Mouse (Mus musculus): Measurements from ENCODE around the gene Oip5. TPM values are rescaled to one million over a fixed set of nuclear protein-coding genes. Genes with fewer than 3 reads are reported as not detected.
"Not testable (repeated sequence)": the region's sequence is repeated elsewhere in the genome, so short reads cannot be mapped to it uniquely, and the experiment has no call there.

Oip5 gene
- 1 to 10 TPM; 1.6 to 1.7 TPM for total RNA-seq (2021)

DNA sequence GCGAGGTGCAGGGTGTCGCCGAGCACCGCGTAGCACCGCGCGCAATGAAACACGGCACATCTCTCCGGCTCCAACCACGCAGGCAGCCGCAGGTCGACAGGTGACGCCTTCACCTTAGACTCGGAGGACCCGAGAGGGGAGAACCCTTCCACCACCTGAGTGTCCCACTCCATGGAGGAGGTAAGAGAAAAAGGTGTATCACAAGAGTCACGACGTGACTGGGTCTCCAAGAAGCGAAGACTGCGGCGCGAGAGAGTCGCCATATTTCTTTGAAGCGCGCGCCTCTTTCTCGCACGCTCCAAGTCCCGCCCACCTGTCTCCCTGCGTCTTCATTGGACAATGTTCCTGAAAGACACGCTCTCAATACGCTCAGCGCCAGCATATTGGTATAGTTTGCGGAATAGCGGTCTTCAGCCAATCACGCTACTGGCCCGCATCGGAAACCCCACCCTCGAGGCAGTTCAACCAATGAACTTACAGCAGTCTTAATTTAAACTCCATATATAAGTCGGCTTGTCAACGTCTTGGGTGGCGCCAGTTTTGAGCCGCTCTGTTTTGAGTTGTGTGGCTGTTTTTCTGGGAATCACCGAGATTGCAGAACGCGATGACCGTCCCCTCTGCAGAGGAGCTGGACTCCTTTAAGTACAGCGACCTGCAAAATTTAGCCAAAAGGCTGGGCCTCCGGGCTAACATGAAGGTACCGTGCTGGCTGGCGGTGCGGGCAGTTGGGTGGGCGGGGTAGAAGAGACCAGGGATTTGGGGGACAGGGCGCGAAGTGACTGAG is at the start of gene Oip5, which contains the start of gene Nusap1:
Oip5 (minus strand) TSS at position 271 of the 784 bp plus-strand sequence.
Nusap1 (plus strand) TSS at position 100 of the 784 bp plus-strand sequence.
- peak; percentile 89 to 91 for DNase-seq (ENCODE audit: low spot score in 2 of 2)
- intact Hi-C loops (cut with DNase I): no loop called here

DNA sequence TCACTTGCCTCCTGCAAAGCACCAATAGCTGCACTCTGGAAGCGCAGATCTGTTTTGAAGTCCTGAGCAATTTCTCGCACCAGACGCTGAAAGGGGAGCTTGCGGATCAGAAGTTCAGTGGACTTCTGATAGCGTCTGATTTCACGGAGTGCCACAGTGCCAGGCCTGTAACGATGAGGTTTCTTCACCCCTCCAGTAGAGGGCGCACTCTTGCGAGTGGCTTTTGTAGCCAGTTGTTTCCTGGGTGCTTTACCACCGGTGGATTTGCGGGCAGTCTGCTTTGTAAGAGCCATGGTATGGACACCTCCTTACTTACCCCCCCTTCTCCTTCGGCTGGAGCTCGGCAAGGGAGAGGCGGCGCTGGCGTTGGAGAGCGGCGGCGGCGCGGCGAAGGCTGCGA is 47.5 kb upstream of the Oip5 start:
- intact Hi-C loops (cut with DNase I); DNase-seq (ENCODE audit: low spot score in 2 of 2): not testable (repeated sequence)

DNA sequence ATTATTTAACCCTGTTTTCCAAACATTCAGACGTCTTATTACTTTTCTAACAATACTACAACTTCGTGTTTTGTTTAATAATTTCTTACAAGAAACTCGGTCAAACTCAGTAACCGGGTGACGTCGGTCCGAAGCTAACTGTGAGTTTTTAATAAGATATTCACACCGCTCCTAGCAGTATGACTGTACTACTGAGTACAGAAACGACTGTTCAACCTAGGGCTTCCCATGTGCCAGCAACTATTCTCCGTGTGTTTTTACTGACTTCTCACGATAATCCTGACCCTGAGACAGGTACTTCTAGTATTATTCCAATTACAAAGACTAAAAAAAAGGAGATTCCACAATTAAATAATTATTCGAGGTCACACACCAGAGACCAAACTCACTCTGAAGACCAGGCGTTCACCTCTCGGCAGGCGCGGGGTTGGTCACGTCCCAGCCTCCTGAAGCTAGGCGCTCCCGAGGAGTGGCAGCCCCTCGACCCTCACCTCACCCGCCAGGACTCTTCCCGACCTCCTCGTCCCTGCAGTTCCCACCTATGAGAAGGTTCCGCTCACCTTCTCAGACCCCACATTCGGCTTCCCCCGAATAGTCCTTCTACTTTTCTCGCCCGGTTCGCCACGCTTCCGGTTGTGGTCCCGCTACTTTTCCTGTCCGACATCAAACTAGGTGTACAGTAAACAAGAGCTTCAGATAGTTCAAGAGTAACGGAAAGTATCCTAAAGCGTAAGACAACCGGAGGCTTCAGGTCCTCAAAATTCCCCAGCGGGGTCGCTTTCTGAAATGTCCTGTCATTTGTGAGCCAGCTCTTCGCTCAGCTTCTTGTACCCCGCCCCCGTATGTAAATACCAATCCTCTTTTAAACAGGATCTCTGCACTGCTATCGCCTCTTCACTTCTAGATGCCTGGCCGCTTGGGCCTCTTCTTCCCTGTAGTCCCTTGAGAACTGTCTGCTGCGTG is 44.2 kb upstream of the Oip5 start, which contains the start of gene Ndufaf1:
Ndufaf1 (minus strand) TSS at position 608 of the 963 bp plus-strand sequence.
- intact Hi-C loops (cut with DNase I): no loop called here
- DNase-seq (ENCODE audit: low spot score in 2 of 2): peak; percentile 83 to 85

DNA sequence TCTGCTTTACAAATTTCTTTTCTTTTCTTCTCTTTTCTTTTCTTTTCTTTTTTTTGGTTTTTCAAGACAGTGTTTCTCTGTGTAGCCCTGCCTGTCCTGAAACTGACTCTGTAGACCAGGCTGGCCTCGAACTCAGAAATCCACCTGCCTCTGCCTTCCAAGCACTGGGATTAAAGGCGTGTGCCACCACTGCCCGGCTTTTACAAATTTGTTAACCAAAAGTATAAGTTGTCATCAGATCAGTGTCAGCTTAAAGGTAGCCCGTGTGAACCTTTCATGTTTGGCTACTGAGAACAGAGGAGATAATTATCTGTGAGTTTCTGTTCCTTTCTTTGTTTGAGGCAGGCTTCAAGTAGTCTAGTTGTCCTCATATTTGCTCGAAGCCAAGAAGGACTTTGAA is 26.0 kb upstream of the Oip5 start:
- intact Hi-C loops (cut with DNase I): no loop called here
- DNase-seq (ENCODE audit: low spot score in 2 of 2): no peak

DNA sequence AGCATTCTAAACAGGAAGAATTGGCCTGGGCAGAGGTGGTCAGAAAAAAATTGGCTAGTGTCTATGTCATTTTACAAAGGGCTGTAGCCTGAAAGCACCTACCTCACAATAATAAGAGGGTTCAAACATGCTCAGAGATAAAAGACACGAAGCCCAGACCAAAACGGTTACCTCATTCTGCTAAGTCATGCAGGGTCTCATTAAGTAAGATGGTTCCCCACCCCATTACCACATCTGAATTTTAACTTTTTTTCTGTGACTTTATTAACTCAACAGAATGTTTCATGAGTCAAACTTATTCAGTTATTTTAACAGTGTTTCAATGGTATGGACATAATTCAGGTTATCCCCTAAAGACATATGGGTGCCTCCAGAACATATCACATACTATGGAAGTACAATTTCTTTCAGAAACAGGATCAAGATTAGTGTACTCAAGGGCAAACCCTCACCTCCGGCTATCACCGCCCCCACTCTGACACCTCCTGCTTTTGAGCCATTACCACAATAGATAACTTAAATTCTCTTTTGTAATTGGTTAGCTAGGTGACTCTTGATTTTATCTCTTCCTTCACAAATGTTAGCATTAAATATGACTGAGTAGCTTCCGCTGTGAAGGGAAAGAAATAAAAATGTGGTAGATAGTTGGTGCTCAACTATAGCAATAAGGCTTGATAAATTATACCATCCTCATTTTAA is 23.1 kb upstream of the Oip5 start:
- DNase-seq (ENCODE audit: low spot score in 2 of 2): no peak
- intact Hi-C loops (cut with DNase I): no loop called here

DNA sequence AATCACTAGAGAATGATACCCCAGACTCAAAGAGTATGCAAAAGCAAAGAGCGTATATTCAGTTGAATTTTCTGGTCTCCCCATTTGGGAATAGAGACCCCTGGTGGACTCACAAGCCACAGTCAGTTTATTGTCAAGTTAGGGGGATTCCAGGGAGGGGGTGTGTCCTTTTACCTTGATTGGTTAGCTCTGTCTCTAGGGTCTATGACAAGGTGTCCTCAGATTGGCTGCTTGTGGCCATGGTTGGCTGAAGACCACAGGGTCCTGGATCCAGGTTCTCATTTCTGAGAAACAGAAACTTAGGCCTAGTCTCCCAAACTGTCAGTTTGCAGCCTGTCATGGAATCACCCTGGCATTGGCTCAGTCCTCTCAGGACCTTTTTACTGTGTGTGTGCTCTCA is 18.5 kb upstream of the Oip5 start:
- DNase-seq (ENCODE audit: low spot score in 2 of 2): no peak
- intact Hi-C loops (cut with DNase I): no loop called here

DNA sequence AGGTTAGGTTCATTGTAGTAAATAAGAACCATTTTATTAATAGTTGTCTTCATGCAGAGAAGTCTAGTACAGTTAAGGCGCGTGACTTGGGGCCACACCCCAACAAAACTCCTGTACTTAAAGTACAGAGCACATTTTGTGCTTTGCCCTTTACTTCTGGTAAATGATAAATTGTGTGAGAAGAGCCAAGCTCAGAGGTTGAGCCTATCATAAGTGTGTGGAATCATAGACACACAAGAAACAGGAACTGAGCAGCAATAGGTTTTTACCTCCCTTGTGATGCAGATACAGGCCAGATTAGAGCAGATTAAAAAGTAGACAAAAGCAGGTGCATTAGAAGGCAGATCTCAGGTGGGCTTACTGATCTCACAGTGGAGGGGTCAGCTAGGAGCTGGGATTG is 3.0 kb upstream of the Oip5 start:
- intact Hi-C loops (cut with DNase I): no loop called here
- no peak for DNase-seq (ENCODE audit: low spot score in 2 of 2)

DNA sequence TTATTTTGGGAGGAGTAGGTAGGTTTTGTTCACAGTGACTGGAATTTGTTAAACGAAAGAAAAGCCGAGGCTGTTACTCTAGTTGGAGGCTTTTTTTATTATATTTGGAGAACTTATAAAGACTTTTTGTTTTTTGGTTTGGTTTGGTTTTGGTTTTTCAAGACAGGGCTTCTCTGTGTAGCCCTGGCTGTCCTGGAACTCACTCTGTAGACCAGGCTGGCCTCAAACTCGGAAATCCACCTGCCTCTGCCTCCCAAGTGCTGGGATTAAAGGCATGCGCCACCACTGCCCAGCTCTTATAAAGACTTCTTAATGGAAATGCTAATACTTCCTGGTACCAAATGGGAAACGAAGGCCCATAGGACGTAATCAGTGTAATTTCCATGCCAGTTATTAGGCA is 733 bp upstream of the Oip5 start:
- intact Hi-C loops (cut with DNase I); DNase-seq (ENCODE audit: low spot score in 2 of 2): not testable (repeated sequence)

DNA sequence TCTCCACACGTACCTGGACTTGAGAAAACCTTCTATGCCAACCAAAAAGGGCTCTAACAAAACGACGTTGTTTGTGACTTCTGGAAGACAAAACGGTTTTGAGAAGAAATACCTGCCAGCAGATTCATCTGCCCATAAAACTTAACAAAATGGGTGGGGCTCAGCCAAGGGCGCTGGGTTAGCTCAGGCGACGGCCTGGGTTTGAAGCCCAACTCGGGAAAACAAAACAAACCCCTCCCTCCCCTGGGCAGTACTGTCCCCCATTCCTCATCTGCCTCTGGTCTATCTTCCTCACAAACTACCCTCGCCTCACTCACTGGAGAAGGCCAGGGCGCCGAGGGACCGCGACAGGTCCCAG is 449 bp downstream of the Oip5 start:
- intact Hi-C loops (cut with DNase I): no loop called here
- DNase-seq (ENCODE audit: low spot score in 2 of 2): no peak

DNA sequence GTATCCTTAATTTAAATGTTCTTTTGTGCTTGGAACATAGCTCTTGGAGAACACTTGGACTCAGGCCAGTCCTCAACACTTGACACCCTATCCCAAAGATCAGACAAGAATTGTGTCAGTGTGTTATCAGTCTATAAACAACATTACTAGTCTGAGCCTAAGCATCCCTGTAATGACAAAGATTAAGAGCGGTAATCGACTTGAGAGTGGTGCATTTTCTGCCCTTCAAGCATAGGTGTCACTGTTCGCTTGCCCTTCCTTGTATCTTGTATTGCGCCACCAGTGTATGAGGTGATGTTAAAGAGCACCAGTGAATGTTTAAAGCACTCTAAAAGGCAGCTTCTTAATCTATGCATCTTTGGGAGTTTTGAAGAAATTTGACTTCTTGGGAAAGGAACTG is 11.2 kb downstream of the Oip5 start:
- intact Hi-C loops (cut with DNase I): no loop called here
- DNase-seq (ENCODE audit: low spot score in 2 of 2): no peak

DNA sequence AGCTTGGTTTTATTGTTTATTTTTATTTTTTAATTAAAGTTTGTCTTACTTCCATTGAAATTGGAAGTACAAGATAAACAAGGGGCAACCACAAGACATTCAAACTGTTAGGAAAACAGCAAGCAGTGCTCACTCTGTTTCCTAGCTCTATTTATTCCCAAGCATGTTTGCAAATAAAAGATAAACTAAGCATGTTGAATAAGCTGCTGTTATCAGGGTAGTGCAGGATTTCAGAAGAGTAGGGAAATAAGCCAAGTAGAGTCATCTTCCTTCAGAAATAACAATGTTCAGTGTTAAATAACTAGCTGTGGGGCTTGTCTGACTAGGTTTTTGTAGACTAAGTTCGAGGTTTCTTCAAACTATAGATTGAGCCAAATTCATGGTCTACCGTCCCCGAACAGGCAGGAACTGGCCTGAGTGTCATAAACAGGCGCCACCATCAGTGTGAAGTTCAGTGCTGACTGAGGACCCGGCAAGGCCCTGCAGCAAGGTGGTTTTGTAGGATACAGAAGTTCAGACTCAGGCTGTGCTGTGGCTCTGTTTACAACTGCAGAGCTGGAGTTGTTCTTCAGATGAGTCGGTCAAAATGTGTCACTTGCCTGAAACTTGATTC is 12.8 kb downstream of the Oip5 start:
- DNase-seq (ENCODE audit: low spot score in 2 of 2): no peak
- intact Hi-C loops (cut with DNase I): no loop called here

DNA sequence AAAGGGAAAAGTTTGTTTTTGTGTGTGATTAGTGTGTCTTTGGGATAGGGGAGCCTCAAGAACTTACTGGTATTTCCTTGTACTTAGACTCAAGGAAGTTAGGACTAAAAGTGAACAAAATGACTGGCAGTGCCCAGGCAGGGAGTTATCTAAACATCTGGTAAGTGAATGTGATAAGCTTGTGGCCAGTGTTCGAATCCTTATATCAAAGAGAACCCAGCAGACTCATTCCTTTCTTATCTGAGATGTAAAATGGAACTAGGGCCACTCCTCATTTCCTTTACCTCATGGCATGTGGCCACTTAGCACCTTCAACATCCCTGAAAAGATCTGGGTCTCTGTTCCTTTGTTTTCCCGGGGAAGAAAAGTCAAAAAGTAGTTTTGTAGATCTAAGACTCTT is 14.4 kb downstream of the Oip5 start:
- intact Hi-C loops (cut with DNase I): no loop called here
- no peak for DNase-seq (ENCODE audit: low spot score in 2 of 2)

DNA sequence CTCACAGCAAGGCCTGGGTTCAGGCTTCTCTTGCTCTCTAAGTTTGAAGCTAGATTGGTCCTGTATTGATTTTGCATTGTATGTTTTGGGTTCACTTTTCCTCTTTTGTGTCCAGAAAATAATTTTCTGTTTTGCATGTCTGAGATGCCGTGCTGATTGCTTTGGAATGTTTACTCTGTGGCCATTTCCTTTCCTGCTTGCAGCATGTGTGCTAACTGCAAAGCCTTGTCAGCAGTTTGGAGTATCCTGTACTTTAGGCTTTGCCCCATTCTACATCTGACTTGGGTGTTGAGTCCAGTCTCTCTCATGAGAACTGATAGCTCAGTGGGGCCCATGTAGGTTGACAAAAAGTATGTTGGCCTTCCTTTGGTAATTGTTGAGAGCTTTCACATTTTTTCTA is 15.8 kb downstream of the Oip5 start:
- intact Hi-C loops (cut with DNase I): no loop called here

DNA sequence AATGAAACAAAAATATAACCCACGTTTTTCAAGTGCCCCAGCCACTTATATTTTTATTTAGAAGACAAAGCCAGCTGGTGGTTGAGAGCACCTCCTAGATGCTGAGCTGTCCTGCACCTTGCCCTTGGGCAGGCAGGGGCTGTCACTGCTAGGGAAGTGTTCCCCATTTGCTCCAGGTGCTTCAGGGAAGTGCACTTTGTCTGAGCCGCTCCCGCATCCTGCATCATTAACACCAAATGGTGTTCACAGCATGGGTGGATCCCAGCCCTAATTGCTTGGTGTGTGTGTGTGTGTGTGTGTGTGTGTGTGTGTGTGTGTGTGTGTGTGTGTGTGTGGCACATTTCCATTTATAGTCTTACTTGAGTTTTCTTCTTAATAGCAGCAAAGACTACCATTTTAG is 16.7 kb downstream of the Oip5 start:
- DNase-seq (ENCODE audit: low spot score in 2 of 2): peak in 1 of 2 experiments; percentile 16
- intact Hi-C loops (cut with DNase I): not testable (repeated sequence)

More for the DNA sequence above, 15.8 kb downstream of the Oip5 start:
- no peak for DNase-seq (ENCODE audit: low spot score in 2 of 2)

DNA sequence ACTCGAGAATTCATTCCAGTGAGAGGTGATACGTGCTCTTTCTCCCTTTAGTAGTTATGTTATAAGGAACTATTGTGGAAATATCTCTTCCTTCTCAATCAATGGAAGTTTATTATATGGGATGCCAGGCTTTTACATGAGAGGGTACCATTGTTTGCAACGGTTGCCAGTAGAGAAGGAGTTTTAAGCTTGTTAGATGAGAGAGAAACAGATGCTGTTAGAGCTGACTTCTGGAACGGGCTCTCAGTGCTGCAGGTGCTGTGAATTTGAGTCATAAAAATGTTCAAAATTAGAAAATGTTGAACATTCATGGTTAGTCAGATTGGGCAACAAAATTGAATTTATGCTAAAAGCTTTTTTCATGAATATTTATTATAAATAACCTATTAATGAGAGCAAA is 17.2 kb downstream of the Oip5 start:
- no peak for DNase-seq (ENCODE audit: low spot score in 2 of 2)
- intact Hi-C loops (cut with DNase I): no loop called here

DNA sequence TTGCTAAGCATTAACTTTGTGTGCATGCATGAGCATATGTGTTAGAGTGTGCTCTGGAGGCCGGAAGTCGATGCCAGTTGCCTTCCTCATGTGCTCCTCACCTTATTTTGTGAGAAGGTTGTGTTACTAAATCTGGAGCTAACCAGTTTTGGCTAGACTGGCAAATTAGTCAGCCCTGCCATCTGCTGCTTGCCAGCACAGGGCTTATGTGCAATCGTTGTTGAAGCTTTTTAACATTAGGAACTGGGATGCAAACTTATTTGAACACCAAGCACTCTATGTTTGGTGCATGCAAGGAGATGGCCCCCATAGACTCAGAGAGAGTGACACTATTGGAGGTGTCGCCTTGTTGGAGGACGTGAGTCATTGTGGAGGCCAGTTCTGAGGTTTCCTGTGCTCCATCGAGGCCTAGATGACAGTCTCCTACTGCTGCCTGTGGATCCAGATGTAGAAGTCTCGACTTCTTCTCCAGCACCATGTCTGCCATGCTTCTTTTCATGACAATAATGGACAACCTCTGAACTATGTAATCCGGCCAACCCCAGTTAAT is 21.4 kb downstream of the Oip5 start:
- intact Hi-C loops (cut with DNase I): loop anchor here (5.0 kb wide), 1 partner anchor 120 kb away; the partner anchor contains the start of gene Ino80
- peak; percentile 28 to 40 for DNase-seq (ENCODE audit: low spot score in 2 of 2)

DNA sequence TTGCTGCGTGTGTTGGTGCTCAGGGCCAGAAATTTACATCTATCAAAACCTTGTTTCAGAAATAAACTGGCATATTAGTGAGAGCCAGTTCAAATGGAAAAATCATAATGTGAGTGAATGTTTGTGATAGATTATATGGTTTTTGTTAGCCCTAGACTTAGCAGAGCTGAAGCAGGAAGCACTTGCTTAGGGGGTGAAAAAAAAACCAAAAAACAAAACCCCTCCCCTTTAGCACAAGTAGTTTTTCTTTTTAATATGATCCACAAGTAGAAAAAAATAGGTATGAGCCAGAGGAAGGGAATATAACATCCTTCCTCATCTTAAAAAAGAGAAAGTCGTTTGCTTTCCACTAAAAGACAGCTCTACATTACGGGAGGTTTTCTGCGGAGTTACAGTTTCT is 23.0 kb downstream of the Oip5 start:
- no peak for DNase-seq (ENCODE audit: low spot score in 2 of 2)
- intact Hi-C loops (cut with DNase I): loop anchor here (2.0 to 5.0 kb wide), 2 partner anchors 47 to 118 kb away; partner anchors contain the start of gene Ino80

DNA sequence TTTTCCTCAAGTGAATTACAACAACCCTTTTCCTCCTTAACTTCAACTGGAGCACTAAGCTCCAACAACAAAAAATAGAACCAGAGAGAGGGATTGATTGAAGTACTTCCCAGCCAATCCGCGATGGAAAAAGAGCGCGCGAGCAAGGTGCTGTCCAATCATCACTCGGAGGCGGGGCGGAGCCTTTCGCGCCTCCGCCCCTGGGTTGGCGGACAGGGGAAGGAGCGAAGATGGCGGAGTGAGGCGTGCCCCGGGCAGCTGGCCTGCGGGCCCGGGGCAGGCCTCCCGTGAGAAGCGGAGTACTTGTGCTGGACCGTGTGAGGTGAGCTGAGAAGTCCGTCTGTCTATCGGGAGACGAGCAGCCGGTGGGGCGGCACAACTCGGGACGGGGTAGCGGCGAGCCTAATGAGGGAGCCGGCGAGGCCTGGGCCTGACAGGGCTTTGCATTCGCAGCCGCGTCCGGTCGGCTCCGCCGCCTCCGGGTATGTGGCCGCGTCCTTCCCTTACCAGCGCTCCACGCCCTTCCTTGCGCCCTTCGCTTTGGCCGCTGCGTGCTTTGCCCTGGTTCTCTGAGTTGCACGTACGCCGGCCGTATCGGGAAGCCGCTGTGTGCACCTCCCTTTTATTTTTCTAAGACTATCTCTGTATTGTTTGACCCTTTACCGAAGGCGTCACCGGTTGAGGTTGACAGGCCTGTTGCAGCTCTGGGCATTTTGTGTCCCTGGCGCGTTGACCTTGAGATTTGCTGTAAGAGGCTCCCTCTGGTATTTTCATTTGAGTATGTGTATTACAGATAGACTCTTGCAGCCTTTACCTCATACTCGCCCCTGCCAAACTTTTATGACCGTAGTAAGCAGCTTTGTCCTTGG is 23.9 kb downstream of the Oip5 start:
- peak; percentile 95 to 97 for DNase-seq (ENCODE audit: low spot score in 2 of 2)
- intact Hi-C loops (cut with DNase I): loop anchor here (2.0 kb wide), 1 partner anchor 46 kb away; no protein-coding TSS in a partner anchor
